Mouse (Mus musculus) adrenal gland, adult 2 months (tissue): Measurements from ENCODE around the gene Tmem151b. TPM values are rescaled to one million over a fixed set of nuclear protein-coding genes. Genes with fewer than 3 reads are reported as not detected.
A peak's percentile ranks its signal among the peaks of the same experiment; 100 is the strongest.

Experiments used
- DNase-seq: peaks from one replicate; pipeline ENCODE4 v3.0.0; 2021
- long read RNA-seq: library from polyadenylated mRNA; stranded (forward); transcript quantifications from one replicate; pipeline ENCODE4 v2.0.0, GENCODE M21; 2021
- polyA plus RNA-seq: library from polyadenylated mRNA; depleted of rRNA; stranded (reverse); fragments of >200 nt; gene quantifications from 2 replicates; pipeline ENCODE4 v1.2.3, GENCODE M21; 2012; rRNA removed
- total RNA-seq, 2 experiments: library from RNA; stranded (reverse); gene quantifications; 2 replicates each; pipeline ENCODE4 v1.2.3; 2021

Gene Tmem151b
- total RNA-seq (under 1 TPM; 0.06 to 0.17 TPM), polyA plus RNA-seq (0.09 and 0.74 TPM in 2 replicates)
- long read RNA-seq: 0 reads

DNA sequence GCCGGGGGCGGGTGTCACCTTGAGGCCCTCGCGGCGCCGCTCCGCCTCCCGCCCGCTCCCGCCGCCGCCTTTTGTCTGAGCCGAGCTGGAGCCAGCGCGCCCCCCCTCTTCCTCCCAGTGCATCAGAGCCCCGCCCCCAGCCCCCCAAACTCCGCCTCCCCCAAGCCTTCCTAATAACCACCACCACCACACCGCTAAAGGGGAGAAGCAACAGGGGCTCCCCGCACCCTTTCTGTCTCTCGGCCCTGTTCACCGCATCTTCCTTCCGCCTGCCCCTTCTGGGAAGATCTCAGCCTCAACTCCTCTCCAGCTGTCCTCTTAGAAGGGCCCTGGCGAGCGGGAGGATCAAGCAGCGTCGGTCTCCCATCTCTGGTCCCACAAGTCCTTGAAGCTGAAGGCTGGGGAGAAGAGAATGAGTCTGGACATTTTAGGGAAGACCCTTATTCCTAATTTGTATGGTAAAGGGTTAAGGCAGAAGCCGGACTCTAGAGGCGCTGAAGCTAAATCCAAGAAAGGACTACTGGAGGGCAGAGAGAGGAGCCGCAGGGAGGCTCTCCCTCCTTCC, at the start of gene Tmem151b:
Gene Tmem151b (minus strand): TSS at position 61 of the 565 bp plus-strand sequence.
- DNase-seq: no peak

DNA sequence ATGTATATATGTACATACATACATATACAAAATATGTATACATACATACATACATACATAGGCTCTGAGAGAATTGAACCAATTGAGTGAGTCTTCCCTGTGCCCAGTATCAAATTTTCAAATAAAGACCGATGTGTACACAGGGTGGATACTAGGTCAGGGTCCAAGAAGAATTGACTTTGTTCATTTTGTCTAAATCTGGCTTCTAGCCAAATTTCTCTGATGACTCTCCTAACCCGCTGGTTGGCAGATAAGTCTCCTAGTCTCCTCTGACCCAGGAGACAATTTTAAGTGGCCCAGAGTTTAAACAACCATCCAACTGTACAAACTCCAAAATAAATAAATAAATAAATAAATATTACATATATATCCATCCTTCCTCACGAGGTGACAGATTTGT, 49.4 kb upstream of the Tmem151b start:
- DNase-seq: no peak

DNA sequence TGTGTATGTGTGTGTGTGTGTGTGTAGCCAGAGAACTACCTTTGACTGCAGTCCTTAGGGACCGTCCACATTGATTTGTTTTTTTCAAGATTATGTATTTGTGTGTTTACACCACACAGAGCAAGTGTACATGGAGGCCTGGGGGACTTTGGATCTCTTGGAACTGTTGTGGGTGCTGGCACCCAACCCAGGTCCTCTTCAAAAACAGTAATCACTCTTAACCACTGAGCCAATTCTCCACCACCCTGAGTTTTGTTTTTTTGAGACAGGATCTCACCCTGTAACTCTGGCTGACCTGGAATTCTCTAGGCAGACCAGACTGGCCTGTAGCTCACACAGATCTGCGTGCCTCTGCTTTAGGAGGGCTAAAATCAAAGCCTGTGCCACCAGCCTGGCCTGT, 48.9 kb upstream of the Tmem151b start:
- DNase-seq: no peak

DNA sequence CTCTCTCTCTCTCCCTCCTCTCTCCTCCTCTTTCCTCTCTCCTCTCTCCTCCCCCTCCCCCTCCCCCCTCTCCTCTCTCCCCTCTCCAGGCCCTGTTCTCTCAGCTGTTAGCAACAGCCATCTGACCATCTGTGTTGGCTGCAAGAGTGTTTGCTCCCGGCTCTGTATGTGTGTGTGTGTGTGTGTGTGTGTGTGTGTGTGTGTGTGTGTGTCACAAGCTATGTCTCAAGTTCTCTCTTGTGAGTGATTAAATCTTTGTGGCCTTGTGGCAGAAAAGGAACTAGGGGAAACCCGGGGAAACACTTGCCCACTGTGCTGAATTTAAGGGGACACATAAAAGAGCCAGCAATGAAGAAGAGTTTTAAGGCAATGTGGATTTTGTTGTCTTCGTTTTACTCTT, 48.3 kb upstream of the Tmem151b start:
- DNase-seq: peak; percentile 46

DNA sequence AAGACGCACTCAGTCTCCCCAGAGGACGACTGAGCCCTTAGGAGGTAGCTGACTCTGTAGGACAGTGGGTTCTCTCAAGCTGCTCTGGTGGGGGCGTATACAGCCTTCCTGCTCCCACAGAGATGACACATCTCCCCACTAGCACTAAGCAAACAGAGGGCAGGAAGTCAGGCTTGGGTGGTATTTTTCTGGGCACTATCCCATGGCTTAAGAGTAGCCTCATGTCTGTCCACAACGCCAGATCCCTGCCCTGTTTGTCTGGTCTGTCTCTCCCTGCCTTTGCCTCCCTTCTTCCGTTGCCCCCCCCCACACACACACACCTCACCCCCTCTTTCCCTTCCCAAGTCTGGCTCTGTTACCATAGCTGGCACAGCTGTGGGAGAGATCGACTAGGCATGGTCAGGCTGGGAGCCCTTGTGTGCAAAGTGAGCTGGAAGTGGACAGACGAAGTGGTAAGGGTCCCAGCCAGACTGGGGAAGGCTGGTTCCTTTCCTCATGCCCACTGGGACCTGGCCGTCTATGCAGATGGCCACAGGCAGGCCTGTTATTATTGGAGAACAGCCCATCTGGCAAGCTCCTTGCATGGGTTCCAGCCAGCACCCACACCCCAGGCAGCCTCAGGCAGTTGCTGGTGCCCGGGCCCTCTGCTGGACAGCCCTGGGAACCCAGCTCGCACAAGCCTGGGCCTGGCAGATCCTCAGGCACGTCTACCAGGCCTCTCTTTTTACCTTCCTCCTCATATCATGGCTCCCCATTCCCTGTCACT, 47.3 kb upstream of the Tmem151b start:
- DNase-seq: peak; percentile 92

DNA sequence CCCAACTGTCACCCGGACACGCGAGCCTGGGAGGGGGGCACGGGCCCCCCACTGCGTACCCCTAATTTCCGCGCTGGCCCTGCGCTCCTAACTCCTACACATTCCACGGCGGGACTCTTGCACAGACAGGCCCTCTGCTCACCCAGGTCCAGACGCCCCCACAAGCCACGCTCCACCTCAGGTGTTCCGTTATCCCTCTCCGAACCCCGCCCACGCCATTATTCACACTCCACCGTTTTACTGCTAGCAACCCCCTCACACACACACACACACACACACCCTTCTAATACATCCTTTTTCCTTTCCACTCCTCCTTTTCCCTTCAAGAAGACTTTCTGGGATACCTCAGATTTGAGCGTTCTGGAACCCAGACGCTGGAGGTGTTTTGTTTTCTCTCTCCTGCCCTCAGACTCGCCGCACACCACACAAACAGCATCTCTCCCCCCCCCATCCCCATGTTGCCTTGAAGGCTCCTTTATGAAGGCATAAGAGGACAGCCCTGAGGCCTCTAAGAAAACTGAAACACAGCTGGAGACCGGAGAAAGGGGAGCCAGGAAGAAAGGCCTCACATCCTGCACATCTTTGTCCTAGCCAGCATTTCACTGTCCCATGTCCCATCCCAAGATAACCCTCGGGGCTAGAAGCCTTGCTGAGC, 46.4 kb upstream of the Tmem151b start:
- DNase-seq: no peak

DNA sequence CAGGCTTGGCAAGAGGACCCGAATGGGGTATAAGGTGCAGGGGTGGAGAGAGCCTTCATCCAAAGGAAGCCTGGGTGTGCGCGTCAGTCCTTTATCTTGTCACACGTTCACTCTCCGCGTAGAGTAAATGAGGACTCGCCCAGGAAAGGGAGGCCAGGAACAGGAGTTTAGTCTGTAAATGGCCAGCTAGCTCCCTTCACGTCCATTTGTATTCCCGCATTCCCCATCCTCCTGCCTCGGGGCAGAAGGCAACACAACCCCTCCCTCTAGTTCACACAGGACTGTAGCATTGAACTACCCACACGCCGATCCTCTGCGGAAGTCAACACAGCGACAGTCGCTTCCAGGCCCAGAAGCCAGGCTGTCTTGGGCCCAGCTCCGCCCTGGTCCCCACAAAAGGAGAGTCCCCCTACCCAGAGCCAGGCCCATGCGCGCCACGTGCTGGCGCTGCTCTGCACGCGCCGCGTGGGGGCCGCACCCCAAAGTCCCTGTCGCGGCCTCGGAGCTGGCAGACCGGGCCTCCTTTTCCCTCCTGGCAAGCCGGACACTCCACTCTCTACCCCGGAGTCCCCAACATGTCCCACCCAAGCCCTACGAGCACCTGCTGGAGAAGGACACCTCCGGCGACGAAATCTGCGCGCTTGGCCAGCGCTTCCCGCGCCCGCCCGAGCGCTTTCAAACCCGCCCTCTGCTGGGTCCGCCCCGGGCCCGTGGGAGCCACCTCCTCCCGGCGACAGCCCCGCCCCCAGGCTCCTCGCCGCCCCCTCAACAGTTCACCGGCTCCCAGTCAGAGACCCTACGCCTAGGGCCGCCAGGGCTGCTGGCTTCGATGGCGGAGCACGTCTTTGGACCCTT, 45.6 kb upstream of the Tmem151b start:
- peak; percentile 91 for DNase-seq

DNA sequence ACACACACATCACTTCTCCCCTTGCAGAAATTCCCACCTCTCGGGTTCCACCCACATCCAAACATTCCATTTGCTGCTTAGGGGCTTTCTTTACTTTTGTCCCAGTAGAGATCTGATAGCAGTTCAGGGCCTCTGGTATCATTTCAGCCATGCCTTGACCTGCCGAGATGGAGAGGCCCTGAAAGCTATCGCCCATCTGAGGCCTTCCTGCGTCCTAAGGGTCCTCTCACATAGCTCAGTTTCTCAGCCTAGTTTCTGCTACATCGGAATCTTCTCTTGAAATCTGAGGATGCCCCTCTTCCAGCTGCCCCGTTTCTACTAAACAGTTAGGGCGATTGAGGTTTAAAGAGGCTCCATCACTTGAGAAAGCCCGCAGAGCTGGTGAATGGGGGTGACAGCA, 44.7 kb upstream of the Tmem151b start:
- no peak for DNase-seq

DNA sequence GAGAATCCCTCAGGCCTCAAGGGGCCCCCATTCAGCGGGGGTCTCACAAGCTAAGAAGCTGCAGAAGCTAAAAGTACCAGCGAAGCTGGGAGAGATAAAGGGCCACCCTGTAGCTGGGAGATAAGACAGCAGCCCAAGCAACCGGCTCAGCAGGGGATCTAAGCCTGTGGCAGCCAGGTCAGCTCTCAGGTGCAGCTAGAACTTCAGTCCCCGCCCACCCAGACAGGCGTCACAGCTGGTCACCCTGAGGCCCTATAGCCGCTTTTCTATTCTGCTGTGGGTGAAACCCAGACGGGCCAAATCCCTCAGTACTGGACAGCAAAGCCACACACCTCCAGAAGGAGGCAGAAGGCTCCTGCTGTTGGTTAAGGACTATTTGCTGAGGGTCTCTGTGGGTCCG, 44.0 kb upstream of the Tmem151b start:
- DNase-seq: peak; percentile 43

DNA sequence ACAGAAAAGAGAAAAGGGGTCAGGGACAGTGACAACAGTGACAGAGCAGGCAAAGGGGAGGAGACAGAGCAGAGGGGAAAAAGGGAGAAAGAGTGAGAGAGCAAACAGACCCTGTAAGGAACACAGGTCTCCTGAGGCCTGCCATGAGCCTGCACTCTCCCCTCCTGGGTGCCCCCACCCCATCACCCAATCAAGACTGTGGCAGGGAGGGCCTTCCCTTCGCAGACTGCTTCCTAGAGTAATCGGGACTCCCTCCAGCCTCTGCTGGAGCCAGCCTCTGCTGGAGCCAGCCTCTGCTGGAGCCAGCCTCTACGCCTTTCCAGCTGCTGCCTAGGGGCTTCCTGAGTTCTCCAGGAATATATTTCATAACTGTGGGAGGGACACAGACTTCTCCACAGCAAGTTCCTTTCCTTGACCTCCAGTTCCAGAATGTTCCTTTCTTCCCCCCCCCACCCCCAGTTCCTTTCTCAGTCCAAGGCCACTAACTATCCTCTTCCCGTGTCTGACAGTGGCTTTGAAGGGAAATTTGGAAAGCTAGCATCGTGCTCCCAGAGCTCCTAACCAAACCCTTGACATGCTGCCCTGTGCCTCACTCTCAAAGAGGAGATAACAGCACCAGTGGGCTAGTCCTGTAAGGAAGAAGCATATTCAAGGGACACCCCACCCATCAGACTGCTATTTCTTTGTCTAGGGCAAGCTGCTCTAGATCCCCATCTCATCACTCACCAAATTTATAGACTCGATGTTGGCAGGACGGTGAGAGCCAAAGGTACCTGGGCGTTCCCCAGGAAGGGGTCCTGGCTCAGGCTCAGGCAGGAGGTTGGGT, 43.3 kb upstream of the Tmem151b start:
- DNase-seq: peak; percentile 76

DNA sequence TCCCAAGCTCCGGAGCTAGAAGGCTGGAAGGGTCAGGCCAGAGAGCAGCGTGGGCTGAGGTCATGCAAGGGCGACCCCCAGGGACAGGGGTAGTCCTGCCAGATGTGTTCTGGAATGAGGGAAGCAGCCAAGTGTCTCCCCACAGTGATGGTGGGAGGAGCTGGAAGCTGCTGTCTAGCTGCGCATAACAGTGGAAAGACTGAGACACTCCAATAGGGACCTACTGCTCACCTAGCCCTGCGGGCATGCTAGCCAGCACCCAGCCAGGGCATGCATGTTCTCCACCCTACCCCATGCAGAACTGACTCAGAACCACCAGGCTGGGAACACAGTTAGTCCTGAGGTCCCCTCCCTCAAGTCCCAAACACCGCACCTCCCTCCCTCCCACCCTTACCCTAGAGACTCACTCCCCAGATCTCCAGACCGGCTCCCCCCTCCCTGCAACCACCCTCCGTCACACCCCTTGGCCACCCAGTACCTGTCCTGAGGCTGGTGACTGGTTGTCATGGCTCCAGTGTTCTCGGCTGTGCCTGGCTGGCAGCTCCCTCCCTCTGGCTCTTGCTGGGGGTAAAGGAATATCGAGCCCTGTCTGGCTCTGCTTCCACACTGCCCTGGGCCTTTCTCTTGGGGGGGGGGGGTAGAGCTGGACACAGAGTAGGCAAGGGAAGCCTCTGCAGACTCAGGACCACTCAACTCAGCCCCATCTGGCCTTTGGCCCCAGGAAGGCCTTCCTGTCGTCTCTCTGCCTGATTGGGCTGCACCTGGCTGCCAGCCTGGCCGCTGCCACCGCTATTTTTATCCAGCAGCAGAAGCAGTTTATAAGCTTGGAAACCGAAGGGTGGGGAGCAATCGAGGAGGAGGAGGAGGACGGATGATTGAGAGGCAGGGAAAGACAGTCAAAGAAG, 42.5 kb upstream of the Tmem151b start:
- peak; percentile 65 for DNase-seq

DNA sequence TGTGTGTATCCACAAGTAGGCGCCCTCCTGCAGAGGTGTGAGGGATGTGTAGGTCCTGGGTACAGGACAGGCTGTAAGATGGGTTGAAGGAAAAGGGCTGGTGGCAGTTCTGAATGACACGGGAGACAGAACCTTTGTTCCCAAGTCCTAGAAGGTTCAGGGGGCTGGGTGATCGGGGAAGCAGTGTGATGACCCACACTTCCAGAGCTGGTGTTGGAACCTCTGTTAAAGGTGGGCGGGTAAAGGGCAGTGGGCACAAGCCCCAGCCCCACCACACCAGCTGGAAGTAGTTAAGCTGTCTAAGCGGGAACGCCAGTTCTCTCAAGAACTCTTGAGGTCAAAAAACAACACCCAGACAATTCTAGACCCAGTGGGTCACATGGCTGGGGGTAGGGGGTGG, 40.9 kb upstream of the Tmem151b start:
- peak; percentile 15 for DNase-seq

DNA sequence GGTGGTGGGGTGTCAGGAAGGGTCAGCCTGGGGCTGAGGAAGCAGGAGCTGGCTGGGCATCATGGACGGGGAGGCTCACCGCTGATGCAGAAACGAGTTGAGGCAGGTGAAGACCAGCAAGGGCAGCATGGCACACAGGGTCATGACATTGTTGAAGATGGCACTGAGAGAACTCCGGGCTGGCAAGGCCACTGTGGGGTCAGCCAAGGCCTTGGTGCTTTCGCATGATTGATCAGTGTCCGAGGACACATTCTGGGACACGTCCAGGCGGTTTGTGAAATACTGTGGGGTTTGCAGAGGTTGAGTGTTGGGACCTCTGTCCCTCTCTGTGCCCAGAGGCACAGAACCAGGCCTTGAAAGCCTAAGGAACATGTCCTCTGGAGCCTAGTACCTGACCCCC, 40.4 kb upstream of the Tmem151b start:
- DNase-seq: peak; percentile 91

DNA sequence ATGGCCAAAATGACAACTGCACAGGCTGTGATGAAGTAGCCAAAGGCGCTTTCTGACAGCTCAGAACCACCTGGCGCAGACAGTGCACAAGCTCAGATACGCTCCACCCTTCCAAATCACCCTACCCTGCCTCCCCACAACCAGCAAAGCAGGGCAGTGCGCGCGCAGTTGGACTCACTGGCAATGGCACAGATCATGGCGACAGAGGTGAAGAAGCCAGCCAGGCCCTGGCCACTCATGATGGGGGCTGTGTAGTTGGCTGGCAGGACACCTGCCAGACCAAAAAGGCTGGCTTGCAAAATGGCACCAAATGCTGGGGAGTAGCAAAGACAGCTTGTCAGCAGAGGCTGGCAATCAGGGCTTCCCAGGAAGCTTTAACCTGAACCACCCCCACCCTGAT, 39.8 kb upstream of the Tmem151b start:
- DNase-seq: peak; percentile 35

DNA sequence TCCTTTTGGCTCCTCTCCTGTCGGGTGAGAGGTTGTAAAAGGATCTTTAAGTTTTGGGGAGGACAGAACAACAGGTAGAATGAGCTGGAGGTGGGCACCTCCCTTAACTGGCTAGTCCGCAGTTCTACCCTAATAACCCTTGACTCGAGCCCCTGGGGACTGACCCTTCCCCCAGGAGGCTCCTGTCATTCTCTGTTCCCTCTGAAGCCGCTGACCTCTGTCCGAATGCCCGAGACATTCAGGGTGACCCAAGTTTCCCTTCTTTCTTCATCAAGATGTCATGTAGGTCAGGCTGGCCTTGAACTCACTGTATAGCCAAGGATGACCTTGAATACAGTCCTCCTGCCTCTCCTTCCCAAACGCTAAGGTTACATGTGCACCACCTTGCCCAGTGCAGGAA, 38.9 kb upstream of the Tmem151b start:
- peak; percentile 5 for DNase-seq

DNA sequence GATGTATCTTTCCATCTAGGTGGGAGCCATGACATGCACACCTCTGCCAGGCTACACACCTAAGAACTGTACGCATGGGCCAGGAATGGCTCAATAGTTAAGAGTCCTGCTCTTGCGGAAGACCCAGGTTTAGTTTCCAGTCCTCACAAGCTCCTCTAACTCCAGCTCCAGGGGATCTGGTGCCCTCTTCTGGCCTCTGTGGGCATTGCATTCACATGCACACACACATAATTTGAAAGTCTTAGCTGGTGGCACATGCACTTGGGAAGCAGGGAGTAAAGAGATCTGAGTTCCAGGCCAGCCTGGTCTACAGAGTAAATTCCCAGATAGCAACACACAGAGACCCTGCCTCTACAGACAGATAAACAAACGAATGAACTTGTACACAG, 37.0 kb upstream of the Tmem151b start:
- DNase-seq: peak; percentile 17

DNA sequence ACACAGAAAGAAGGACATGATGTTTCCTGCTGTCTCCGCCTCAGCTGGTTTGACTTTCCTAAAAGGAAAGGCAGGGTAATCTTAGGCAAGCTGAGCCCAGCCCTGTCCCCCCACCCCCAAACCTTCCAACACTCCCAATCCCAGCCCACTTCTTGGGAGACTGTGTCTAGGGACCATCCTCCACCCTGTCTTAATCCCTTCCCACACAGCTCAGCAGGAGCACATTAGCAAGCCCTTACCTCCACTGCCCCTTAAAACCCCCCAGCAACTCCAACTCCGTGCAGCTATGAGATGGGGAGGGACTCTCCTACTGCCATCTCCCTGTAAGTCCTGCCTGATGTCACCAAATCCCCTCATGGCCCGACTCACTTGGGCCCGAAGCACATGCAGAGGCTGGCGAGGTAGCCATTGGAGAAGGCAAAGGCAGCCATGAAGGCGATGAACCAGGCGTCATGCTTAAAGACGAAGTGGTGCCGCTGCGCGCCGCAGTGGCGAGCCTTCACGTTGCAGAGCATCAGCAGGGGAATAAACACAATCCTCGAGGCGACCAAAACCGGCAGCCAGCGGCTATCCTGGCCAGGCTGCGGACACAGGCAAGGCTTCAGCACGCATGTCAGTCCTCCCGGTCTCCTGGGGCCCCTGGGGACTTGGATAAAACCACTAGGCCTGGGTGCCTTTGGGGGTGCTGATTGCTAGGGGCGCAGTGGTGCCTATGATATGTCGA, 36.4 kb upstream of the Tmem151b start:
- DNase-seq: peak; percentile 16

DNA sequence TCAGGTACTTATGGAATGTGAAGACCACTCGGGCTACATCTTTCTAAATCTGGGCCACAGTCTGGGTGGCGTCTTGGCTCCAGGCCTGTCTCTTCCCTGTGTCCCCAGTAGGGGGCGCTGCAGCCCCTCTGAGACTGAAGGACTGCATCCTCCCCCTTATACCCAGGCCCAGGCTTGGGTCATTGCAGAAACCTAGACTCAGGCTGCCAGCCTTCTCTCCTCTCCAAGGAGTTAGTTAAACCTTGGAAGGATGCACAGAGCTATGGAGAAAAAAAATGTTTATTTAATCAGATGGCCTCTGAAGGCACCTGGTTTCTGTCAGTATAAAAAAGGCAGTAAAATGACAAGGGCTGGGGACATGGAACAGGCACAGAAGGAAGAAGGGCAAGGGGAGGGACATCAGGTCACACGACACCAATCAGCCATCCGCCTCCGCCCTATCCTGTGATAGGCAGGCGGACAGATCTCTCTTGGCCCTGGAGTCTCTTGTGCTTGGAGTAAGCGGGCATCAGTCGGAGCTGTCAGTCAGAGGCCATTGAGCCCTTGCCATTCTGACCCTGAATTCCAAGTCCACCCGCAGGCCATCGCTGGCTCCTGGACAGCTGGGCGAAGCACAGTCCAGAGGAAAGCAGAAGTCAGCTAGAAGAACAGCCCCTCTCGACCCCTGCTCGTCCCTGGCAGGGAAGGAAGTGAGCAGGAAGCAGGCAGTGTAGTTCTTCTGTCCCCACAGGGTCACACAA, 35.6 kb upstream of the Tmem151b start:
- peak; percentile 86 for DNase-seq
